Mouse (Mus musculus) cerebral cortex, adult 2 months (tissue): ENCODE measurements around the gene Corin.

ENCODE experiments used
- WGBS: fragments of 180-500 bp; shearing (Covaris S2); methylation state at CpG from one replicate; pipeline ENCODE4 v1.1.7; 2018; 5-methylcytosine and 5-hydroxymethylcytosine counted together

Gene Corin

GRCm38 (mm10) chr5:72503531-72504523 lies at the start of gene Corin:
Gene Corin, minus strand, starts transcription at chr5:72504473.
- WGBS = 3% methylated on average over 64 of the region's 64 CpGs

GRCm38 (mm10) chr5:72551209-72551608 lies 46.9 kb upstream of the Corin start:
- 73% methylated on average over 3 of the region's 3 CpGs for WGBS

- WGBS = 75% methylated on average over 3 of the region's 3 CpGs
Observed at GRCm38 (mm10) chr5:72528896-72529295, 24.6 kb upstream of the Corin start.

- 86% methylated on average over 5 of the region's 5 CpGs for WGBS
Observed at GRCm38 (mm10) chr5:72513808-72514207, 9.5 kb upstream of the Corin start.

- 66% methylated on average over 5 of the region's 5 CpGs for WGBS
Observed at GRCm38 (mm10) chr5:72505740-72506139, 1.5 kb upstream of the Corin start.

GRCm38 (mm10) chr5:72502778-72503177 lies 1.5 kb downstream of the Corin start:
- WGBS = 62% methylated on average over 8 of the region's 8 CpGs

- 65% methylated on average over 3 of the region's 3 CpGs for WGBS
Observed at GRCm38 (mm10) chr5:72501763-72502162, 2.5 kb downstream of the Corin start.

- WGBS = 84% methylated on average over 10 of the region's 10 CpGs
Observed at GRCm38 (mm10) chr5:72498271-72498670, 6.0 kb downstream of the Corin start.

GRCm38 (mm10) chr5:72496756-72497155 lies 7.5 kb downstream of the Corin start:
- WGBS = 53% methylated on average over 4 of the region's 4 CpGs

GRCm38 (mm10) chr5:72493906-72494305 lies 10.4 kb downstream of the Corin start:
- 77% methylated on average over 7 of the region's 7 CpGs for WGBS

GRCm38 (mm10) chr5:72491232-72491631 lies 13.0 kb downstream of the Corin start:
- WGBS = 60% methylated on average over 2 of the region's 2 CpGs

- 66% methylated on average over 7 of the region's 7 CpGs for WGBS
Observed at GRCm38 (mm10) chr5:72480456-72480855, 23.8 kb downstream of the Corin start.

GRCm38 (mm10) chr5:72472317-72473009 lies 31.8 kb downstream of the Corin start:
- WGBS = 80% methylated on average over 12 of the region's 12 CpGs

- 55% methylated on average over 7 of the region's 7 CpGs for WGBS
Observed at GRCm38 (mm10) chr5:72471746-72472145, 32.5 kb downstream of the Corin start.

- WGBS = 86% methylated on average over 3 of the region's 3 CpGs
Observed at GRCm38 (mm10) chr5:72464932-72465331, 39.3 kb downstream of the Corin start.

GRCm38 (mm10) chr5:72459374-72460112 lies 44.7 kb downstream of the Corin start:
- WGBS = 86% methylated on average over 7 of the region's 7 CpGs

- 52% methylated on average over 2 of the region's 2 CpGs for WGBS
Observed at GRCm38 (mm10) chr5:72453690-72454089, 50.6 kb downstream of the Corin start.

- 56% methylated on average over 11 of the region's 11 CpGs for WGBS
Observed at GRCm38 (mm10) chr5:72453176-72453575, 51.1 kb downstream of the Corin start.

GRCm38 (mm10) chr5:72452750-72453149 lies 51.5 kb downstream of the Corin start:
- 43% methylated on average over 4 of the region's 4 CpGs for WGBS

- 69% methylated on average over 2 of the region's 2 CpGs for WGBS
Observed at GRCm38 (mm10) chr5:72448846-72449245, 55.4 kb downstream of the Corin start.

GRCm38 (mm10) chr5:72446104-72446503 lies 58.2 kb downstream of the Corin start:
- WGBS = 94% methylated on average over 11 of the region's 11 CpGs

GRCm38 (mm10) chr5:72443946-72444345 lies 60.3 kb downstream of the Corin start:
- 74% methylated on average over 11 of the region's 11 CpGs for WGBS
